Mouse (Mus musculus): ENCODE measurements at regions not wholly inside any gene's neighbourhood (a gene's known extent, or its start where the extent isn't known, plus 50 kb on each side); places are given as distances from the start of the nearest gene placed in this dataset.

DNA sequence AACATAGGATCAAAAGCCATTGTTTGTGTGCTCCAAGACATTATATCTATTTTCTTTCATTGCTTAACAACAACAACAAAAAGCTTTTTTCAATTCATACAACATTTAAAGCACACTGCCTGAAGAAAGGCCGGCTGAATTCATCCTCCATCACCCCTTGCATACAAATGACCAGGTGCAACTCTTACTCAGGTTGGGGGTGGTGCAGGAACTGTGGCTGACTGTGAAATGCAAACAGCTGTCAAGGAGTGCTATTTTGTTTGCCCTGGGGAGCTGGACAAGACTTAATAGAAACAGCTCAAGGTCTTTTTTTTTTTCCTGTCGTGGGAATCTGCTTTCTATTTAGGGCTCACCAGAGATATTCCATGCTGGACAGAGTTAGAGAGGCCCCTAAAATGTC lies 406.6 kb upstream of the Cldn34d start:
- DNase-seq = no peak

DNA sequence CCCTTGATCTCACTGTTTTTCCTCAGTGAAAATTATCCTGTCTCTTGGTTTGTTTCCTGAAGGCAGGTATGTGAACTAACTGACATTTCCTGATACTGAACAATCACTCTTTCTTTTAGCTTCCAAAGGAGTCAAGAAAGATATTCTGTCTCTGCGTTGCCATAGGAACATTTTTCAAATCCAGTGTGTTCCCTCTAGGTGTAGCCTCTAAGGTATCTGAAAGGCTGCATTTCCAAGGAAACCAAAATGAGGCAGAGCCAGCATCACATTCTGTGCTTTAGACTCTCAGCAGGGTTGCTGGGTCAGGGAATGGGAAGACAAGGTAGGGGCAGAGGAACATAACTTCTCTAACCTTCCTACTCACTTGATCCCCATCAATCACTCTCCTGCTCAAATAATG lies 411.2 kb upstream of the Cldn34d start:
- no peak for DNase-seq

DNA sequence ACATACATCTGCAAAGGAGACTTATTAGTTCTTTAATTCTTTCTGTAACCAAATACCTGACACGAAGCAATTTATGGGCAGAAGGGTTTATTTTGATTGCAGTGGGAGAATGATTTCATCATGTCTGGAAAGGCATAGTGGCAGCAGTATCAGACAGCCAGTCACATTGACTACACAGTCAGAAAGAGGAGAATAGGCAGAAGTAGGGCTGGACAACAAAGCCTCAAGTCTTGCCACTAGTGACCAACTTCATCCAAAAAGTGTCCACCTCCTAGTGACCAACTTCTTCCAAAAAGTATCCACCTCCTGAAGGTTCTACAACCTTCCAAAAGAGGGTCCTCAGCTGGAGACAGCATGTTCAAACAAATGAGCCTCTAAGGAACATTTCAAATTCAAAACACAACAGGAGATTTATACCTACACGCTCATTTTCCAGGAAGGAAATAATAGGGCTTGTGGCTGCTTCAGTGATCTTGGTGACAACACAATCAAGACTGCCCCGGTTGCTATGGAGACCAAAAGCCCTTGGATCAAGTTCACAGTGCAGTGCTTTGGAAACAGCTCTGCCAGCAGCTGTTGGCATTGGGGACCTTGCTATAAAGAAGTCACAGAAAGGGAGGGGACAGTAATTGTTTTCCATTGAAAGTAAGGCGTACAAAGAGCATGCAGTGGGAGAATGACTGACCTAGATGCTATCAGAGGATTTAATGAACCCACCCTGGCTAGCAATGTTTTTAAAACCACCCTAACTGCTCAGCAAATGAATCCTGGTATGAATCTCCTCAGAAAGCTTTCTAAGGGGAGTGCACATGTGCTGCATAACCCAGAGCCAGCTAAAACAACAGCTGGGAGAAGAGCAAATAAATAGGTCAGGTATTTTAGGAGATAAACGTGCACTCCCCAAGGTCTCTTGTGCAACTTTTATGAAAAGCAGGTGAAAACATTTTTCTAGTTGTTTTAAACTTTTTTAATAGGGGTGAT lies 448.0 kb upstream of the Cldn34d start:
- DNase-seq = peak in 1 of 2 experiments; percentile 1

DNA sequence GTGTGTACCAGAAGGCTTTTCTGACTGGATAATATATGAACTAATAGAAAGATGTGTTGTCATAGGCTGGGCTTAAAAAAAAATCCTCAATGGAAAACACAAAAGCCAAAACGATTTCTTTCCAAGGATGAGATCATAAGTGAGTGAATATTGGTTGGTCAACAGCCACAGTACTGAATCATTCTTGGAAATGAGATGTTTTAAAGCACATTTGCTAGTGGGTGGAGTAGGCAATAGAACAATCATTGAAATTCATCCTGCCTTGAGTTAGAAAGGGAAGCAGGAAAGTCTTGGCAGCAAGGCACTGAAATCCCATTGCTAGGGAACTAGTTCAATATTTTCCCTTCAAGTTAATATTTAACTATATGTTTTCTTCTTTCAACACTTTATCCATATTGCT lies 449.3 kb upstream of the Cldn34d start:
- no peak for DNase-seq

DNA sequence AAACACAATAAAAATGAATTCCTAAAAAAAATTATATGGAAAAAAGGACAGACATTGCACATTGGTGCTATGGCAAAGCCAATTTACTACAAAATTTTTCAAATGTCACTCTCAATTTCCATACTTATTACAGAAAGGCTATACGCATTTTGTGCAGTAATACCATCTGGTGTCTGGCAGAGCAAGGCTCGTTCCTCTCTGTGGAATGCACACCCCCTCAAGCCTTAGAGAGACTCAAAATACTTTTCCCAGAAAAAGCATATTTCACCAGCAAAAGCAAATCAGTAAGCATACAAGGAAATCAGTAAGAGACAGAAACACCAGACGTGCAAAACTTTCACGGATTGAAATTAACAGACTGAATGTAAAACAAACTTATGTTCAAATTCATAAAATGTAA lies 431.0 kb upstream of the Tbl1x start:
- DNase-seq = no peak

DNA sequence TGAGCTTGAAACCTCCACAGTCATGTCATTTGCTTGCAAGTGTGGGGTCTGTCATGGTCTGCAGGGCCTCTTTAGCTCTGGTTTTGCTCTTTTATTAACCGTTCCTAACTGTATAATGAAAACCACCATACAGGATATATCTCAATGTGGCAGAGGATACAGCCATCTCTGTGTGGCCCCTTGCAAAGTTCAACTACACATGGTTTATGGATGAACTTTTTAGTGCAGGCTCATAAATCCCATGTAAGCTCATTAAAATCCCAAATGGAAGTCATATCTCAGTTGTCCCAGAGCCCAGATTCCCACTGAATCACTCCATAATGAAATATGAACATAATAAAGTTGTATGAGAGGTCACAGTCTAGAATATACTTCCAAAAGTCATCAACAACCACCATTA lies 428.1 kb upstream of the Tbl1x start:
- no peak for DNase-seq

DNA sequence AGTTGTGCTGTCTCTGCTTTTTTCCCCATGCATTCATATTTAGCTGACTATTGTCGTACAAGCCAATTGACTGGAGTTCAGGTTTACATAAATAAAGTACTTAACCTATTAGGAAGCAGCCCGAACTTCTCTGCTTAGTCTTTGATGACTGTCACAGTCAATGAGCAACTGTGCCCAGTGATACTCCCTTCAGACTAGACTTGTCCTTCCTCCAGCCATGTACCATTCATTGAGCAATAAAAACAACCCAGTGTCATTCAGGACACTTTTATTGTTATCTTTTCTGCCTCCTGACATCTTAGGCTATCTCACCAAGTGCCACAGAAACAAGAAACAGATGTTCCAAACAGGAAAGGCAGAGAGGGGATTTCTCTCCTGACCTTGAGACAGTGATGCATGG lies 389.1 kb upstream of the Tbl1x start:
- DNase-seq = no peak
